Comparison of ENCODE assay signal across 21 mouse cellular contexts in the genomic region with DNA sequence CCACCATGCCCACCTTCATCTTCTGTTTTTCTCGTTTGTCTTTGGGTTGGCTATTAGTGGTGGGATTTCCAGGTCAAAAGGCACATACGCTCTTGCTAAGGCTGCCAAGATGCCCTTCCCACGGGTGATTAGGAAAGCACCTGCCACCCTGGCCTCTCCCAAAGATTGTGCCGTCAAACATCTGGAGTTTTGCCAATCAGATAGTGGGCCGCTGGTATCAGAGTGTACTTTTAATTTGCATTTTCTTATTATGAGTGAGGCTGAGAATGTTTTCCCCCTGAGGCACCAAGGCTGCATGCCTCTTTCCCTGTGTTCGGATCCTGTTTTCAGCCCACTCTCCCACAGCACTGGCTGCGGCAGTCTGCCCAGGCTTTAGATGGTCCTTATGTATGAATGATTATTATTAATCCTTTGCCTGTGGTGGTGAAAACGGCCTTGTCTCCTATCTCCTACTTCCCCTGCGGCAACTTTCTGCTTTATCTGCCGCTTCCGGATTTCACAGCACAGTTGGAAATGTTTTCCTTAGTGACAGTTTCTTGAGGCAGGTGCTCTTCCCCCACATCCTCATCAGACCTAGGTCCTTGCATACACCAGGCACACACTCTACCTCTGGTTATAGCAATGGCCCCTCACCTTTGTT. TPM values are rescaled to one million over a fixed set of nuclear protein-coding genes. Genes with fewer than 3 reads are reported as not detected.
DNase-seq lines count a peak whose midpoint lies in the region; ATAC-seq and TF ChIP-seq lines count a peak whose summit lies in the region.
"Had no signal": no experiment of that assay in that cellular context is flagged by ENCODE, and none has a peak within 500 bp of the region (broad histone marks: within the 10 kb centered on the region; RNA-seq: fewer than 3 reads in every experiment).

No protein-coding gene starts in this region.

- no peak for TF ChIP-seq EP300 in lung, postnatal 0 days (IDR thresholded peaks at IDR 0.05)

- no peak overlapping the region for H3K27ac ChIP-seq in lung, postnatal 0 days (ENCODE audit: low read length)
- no peak overlapping the region for H3K27ac ChIP-seq in forebrain, embryonic 10.5 days
- H3K27ac ChIP-seq: embryonic facial prominence, embryonic 12.5 days; heart, adult 2 months; heart, embryonic 15.5 days; hindbrain, embryonic 10.5 days; left cerebral cortex, adult 2 months; liver, embryonic 12.5 days; midbrain, embryonic 10.5 days had no signal

- H3K36me3 ChIP-seq in lung, postnatal 0 days (ENCODE audit: insufficient read depth, low read length) = no peaks in the 10 kb centered on the region
- no peaks in the 10 kb centered on the region for H3K36me3 ChIP-seq in forebrain, embryonic 10.5 days (replicated peaks)
- H3K36me3 ChIP-seq: embryonic facial prominence, embryonic 12.5 days; heart, embryonic 15.5 days; hindbrain, embryonic 10.5 days; liver, embryonic 12.5 days; midbrain, embryonic 10.5 days had no signal

- no peak overlapping the region for H3K4me3 ChIP-seq in lung, postnatal 0 days (ENCODE audit: low read depth, low read length)
- H3K4me3 ChIP-seq in forebrain, embryonic 10.5 days = no peak overlapping the region
- H3K4me3 ChIP-seq: embryonic facial prominence, embryonic 12.5 days; heart, adult 2 months; heart, embryonic 15.5 days; hindbrain, embryonic 10.5 days; left cerebral cortex, adult 2 months; liver, embryonic 12.5 days; midbrain, embryonic 10.5 days had no signal

- no peak overlapping the region for H3K4me2 ChIP-seq in lung, postnatal 0 days (replicated peaks; ENCODE audit: low read depth, low read length)
- H3K4me2 ChIP-seq: embryonic facial prominence, embryonic 12.5 days; heart, embryonic 15.5 days; liver, embryonic 12.5 days had no signal

- peaks cover 23% of the 10 kb centered on the region; the same call in 1 of the 2 replicates for H3K4me1 ChIP-seq in lung, postnatal 0 days (ENCODE audit: insufficient read depth, low read depth, low read length)
- H3K4me1 ChIP-seq in forebrain, embryonic 10.5 days = peaks cover 29% of the 10 kb centered on the region

- peaks cover 10% of the 10 kb centered on the region for H3K27me3 ChIP-seq in lung, postnatal 0 days (replicated peaks; ENCODE audit: insufficient read depth, low read length)
- H3K27me3 ChIP-seq in forebrain, embryonic 10.5 days (ENCODE audit: poor library complexity, severe bottlenecking) = peaks cover 65% of the 10 kb centered on the region

- no peak for TF ChIP-seq CTCF in lung, postnatal 0 days (IDR thresholded peaks at IDR 0.05)

- H3K9me3 ChIP-seq in lung, postnatal 0 days (ENCODE audit: low read length) = no peaks in the 10 kb centered on the region
- H3K9me3 ChIP-seq in forebrain, embryonic 10.5 days = no peaks in the 10 kb centered on the region
- H3K9me3 ChIP-seq: embryonic facial prominence, embryonic 12.5 days; heart, embryonic 15.5 days; hindbrain, embryonic 10.5 days; liver, embryonic 12.5 days; midbrain, embryonic 10.5 days had no signal

- H3K9ac ChIP-seq in lung, postnatal 0 days (replicated peaks; ENCODE audit: low read depth) = no peak overlapping the region
- H3K9ac ChIP-seq: embryonic facial prominence, embryonic 12.5 days; heart, embryonic 15.5 days; liver, embryonic 12.5 days had no signal

- WGBS in lung, postnatal 0 days = 40% methylated on average over 11 of the region's 11 CpGs
- 82% methylated on average over 11 of the region's 11 CpGs for WGBS in forebrain, embryonic 10.5 days

- peak; percentile 32; the same call in 1 of the 2 replicates for ATAC-seq in lung, postnatal 0 days
- ATAC-seq: liver, embryonic 12.5 days had no signal

- DNase-seq in adrenal gland, adult (ENCODE audit: inconsistent age in 2 of 2, low spot score in 1 of 2) = peak; percentile 37 to 61
- DNase-seq in adrenal gland, adult 2 months = no peak
- peak; percentile 31 for DNase-seq in testis, postnatal 14 days (ENCODE audit: low spot score)
- DNase-seq in testis, postnatal 10 days (ENCODE audit: low spot score) = no peak
- DNase-seq in lung, postnatal 0 days (ENCODE audit: low spot score) = peak; percentile 67
- no peak for DNase-seq in right cerebral cortex, postnatal 4 days
- DNase-seq in forebrain, embryonic 10.5 days (ENCODE audit: extremely low spot score, low spot score) = no peak
- no peak for DNase-seq in cerebellum, adult 9-10 months
- DNase-seq: adrenal gland, postnatal 14 days; cerebellum, adult 11-12 months; gastrocnemius, postnatal 10 days; heart, adult 2 months; right cerebral cortex, postnatal 25 days; thymus, adult 2 months had no signal

RNA-seq across cellular contexts. Expression of gene Kcnq1, which starts 0.8 kb away (rescaled TPM):
- total RNA-seq in adrenal gland, adult 2 months (2021) = 1 to 10 TPM; 1.9 to 4.1 TPM
- polyA plus RNA-seq in adrenal gland, adult 2 months (2012; rRNA removed) = 14.2 and 17.2 TPM in 2 replicates
- polyA plus RNA-seq in lung, postnatal 0 days (2015; fragmentation: Nextera tagmentation; extraction: Ambion mirVana) = 11.8 and 13.0 TPM in 2 replicates
- polyA plus RNA-seq in forebrain, embryonic 10.5 days (2016; fragmentation: Nextera tagmentation; extraction: Ambion mirVana) = 0.92 and 1.3 TPM in 2 replicates

RNA-seq across cellular contexts. Expression of gene Trpm5, which starts 10.9 kb away (rescaled TPM):
- under 1 TPM; 0.23 to 0.24 TPM for total RNA-seq in adrenal gland, adult 2 months (2021)
- polyA plus RNA-seq in adrenal gland, adult 2 months (2012; rRNA removed) = 0.40 and 0.48 TPM in 2 replicates
- polyA plus RNA-seq in lung, postnatal 0 days (2015; fragmentation: Nextera tagmentation; extraction: Ambion mirVana) = 0.65 and 0.72 TPM in 2 replicates
- polyA plus RNA-seq in forebrain, embryonic 10.5 days (2016; fragmentation: Nextera tagmentation; extraction: Ambion mirVana) = 0.36 and 0.90 TPM in 2 replicates
- total RNA-seq: heart, adult 2 months; left cerebral cortex, adult 2 months had no signal
- polyA plus RNA-seq: cortical plate, adult 2 months had no signal

RNA-seq across cellular contexts. Expression of gene Tssc4, which starts 36.3 kb away (rescaled TPM):
- 10 to 100 TPM; 23.3 to 30.9 TPM for total RNA-seq in adrenal gland, adult 2 months (2021)
- 120 and 142 TPM in 2 replicates for polyA plus RNA-seq in adrenal gland, adult 2 months (2012; rRNA removed)
- 52.3 and 54.5 TPM in 2 replicates for polyA plus RNA-seq in lung, postnatal 0 days (2015; fragmentation: Nextera tagmentation; extraction: Ambion mirVana)
- 131 and 132 TPM in 2 replicates for polyA plus RNA-seq in forebrain, embryonic 10.5 days (2016; fragmentation: Nextera tagmentation; extraction: Ambion mirVana)

RNA-seq across cellular contexts. Expression of gene Cd81, which starts 52.8 kb away (rescaled TPM):
- 100 to 1,000 TPM; 693 to 716 TPM for total RNA-seq in adrenal gland, adult 2 months (2021)
- 3,024 and 3,201 TPM in 2 replicates for polyA plus RNA-seq in adrenal gland, adult 2 months (2012; rRNA removed)
- 724 and 747 TPM in 2 replicates for polyA plus RNA-seq in lung, postnatal 0 days (2015; fragmentation: Nextera tagmentation; extraction: Ambion mirVana)
- 225 and 250 TPM in 2 replicates for polyA plus RNA-seq in forebrain, embryonic 10.5 days (2016; fragmentation: Nextera tagmentation; extraction: Ambion mirVana)

Comparison
In these comparisons a context has a peak if more than half of its experiments do, and no peak if none do; other contexts are left out.
1. DNase-seq: peak in adrenal gland, adult (2 of 2), testis, postnatal 14 days (single experiment) and lung, postnatal 0 days (single experiment); none in adrenal gland, adult 2 months (single experiment), testis, postnatal 10 days (single experiment), right cerebral cortex, postnatal 4 days (single experiment), forebrain, embryonic 10.5 days (single experiment) and cerebellum, adult 9-10 months (single experiment).